Mouse (Mus musculus) small intestine, adult 2 months (tissue): ENCODE data around the gene Nrd1. TPM values are rescaled to one million over a fixed set of nuclear protein-coding genes. Genes with fewer than 3 reads are reported as not detected.

ENCODE experiments used
- H3K27ac ChIP-seq: fragments of 200-500 bp; 2 replicates; pipeline ENCODE4 v1.5.1; 2012; ENCODE audit warnings: low read depth, low read length, control low read depth, inconsistent platforms; ENCODE audit not compliant: insufficient read depth
- H3K27me3 ChIP-seq: fragments of 200-500 bp; 2 replicates; pipeline ENCODE4 v1.6.1; 2012; ENCODE audit warnings: mild to moderate bottlenecking, moderate library complexity, low read length, inconsistent platforms; ENCODE audit not compliant: control insufficient read depth, insufficient read depth
- H3K36me3 ChIP-seq: fragments of 200-500 bp; 2 replicates; pipeline ENCODE4 v1.6.1; 2012; ENCODE audit warnings: mild to moderate bottlenecking, low read length, control low read depth, inconsistent platforms; ENCODE audit not compliant: control insufficient read depth, insufficient read depth
- H3K4me1 ChIP-seq: fragments of 200-500 bp; 2 replicates; pipeline ENCODE4 v1.6.1; 2012; ENCODE audit warnings: low read length, inconsistent platforms, mixed read lengths; ENCODE audit not compliant: control insufficient read depth, insufficient read depth, insufficient read length
- H3K4me3 ChIP-seq: fragments of 200-500 bp; 2 replicates; pipeline ENCODE4 v1.5.1; 2012; ENCODE audit warnings: low read depth, mild to moderate bottlenecking, control low read depth, inconsistent platforms, low read length, moderate library complexity
- CTCF ChIP-seq: fragments of 200-500 bp; IDR thresholded peaks from 2 replicates; pipeline ENCODE4 v1.5.1; 2012; ENCODE audit warnings: low read depth, mild to moderate bottlenecking, control low read depth, inconsistent platforms, low read length, moderate library complexity, mixed read lengths; ENCODE audit not compliant: insufficient replicate concordance, insufficient read length; ENCODE audit errors: extremely low read depth
- POLR2A ChIP-seq: fragments of 200-500 bp; IDR thresholded peaks from 2 replicates; pipeline ENCODE4 v1.6.1; 2012; ENCODE audit warnings: low read depth, mild to moderate bottlenecking, control low read depth, inconsistent platforms, low read length, moderate library complexity
- WGBS: fragments of 180-500 bp; shearing (Covaris S2); methylation state at CpG from one replicate; pipeline ENCODE4 v1.1.7; 2018; 5-methylcytosine and 5-hydroxymethylcytosine counted together
- polyA plus RNA-seq: library from polyadenylated mRNA; depleted of rRNA; stranded (reverse); fragments of >200 nt; gene quantifications from 2 replicates; pipeline ENCODE4 v1.2.3, GENCODE M21; 2012

Nrd1 gene
- polyA plus RNA-seq, 1 experiment: 9.1 TPM

DNA sequence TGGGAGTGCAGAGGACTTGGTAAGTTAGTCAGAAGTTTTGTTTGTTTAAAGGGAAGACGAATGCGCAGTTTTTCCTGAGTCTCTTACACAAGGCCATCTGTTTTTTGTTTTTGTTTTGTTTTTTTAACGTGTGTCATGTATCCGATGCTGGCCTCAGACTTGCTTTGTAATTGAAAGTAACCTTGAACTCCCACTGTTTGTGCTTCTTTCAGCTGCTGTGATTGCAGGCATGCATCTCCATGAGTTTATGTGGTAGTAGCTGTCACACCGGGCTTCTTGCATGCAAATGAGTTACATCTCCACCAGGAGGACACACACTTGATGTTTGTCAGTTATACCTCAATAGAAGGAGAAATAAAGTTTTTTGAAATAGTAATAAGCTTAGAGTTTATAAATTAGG lies 43.3 kb downstream of the Nrd1 start:
- no peak overlapping the region for H3K4me3 ChIP-seq
- no peak overlapping the region for H3K27ac ChIP-seq
- 78% methylated on average over 5 of the region's 5 CpGs for WGBS
- no peaks in the 10 kb centered on the region for H3K4me1 ChIP-seq
- TF ChIP-seq POLR2A (no peak), CTCF (no peak)
- no peaks in the 10 kb centered on the region for H3K27me3 ChIP-seq
- peaks cover 63% of the 10 kb centered on the region for H3K36me3 ChIP-seq

GRCm38 (mm10) chr4:109048258-109048657 lies 47.8 kb downstream of the Nrd1 start:
- Histone ChIP-seq H3K4me3 (no peak overlapping the region), H3K27ac (no peak overlapping the region), H3K27me3 (no peaks in the 10 kb centered on the region), H3K36me3 (peaks cover 53% of the 10 kb centered on the region), H3K4me1 (no peaks in the 10 kb centered on the region)
- TF ChIP-seq CTCF (no peak), POLR2A (no peak)
- 70% methylated on average over 4 of the region's 4 CpGs for WGBS

GRCm38 (mm10) chr4:109052282-109052681 lies 51.8 kb downstream of the Nrd1 start:
- no peaks in the 10 kb centered on the region for H3K4me1 ChIP-seq
- no peak overlapping the region for H3K4me3 ChIP-seq
- WGBS: 75% methylated on average over 1 of the region's 1 CpGs
- H3K27me3 ChIP-seq: no peaks in the 10 kb centered on the region
- peaks cover 51% of the 10 kb centered on the region for H3K36me3 ChIP-seq
- H3K27ac ChIP-seq: no peak overlapping the region
- TF ChIP-seq CTCF (no peak), POLR2A (no peak)

DNA sequence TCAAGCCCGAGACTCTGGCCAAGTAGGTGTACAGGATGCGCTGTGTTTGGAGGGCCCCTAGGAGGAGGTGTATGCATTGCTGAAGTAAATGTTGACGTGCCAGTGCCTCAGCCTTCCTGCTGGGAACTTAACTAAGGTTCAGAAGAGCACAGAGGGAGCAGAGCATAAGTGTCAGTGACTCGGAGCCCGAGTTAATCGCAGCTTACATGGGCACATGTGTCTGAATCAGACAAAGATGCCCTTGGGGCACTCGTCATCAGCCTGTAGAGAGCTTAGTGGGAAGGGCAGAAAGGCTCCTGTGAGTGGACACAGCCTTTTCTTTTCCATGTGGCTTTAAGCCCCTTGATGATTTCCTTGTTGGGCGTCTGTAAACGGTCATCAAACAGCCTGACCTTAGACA lies 53.5 kb downstream of the Nrd1 start:
- Histone ChIP-seq H3K4me1 (no peaks in the 10 kb centered on the region), H3K27ac (no peak overlapping the region), H3K4me3 (no peak overlapping the region), H3K36me3 (peaks cover 59% of the 10 kb centered on the region), H3K27me3 (no peaks in the 10 kb centered on the region)
- TF ChIP-seq POLR2A (no peak), CTCF (no peak)
- 91% methylated on average over 9 of the region's 9 CpGs for WGBS

- no peak overlapping the region for H3K27ac ChIP-seq
- 85% methylated on average over 7 of the region's 7 CpGs for WGBS
- H3K4me1 ChIP-seq: no peaks in the 10 kb centered on the region
- H3K36me3 ChIP-seq: peaks cover 66% of the 10 kb centered on the region
- TF ChIP-seq POLR2A (no peak), CTCF (no peak)
- H3K4me3 ChIP-seq: no peak overlapping the region
- H3K27me3 ChIP-seq: no peaks in the 10 kb centered on the region
Measured at GRCm38 (mm10) chr4:109056351-109056750, 55.9 kb downstream of the Nrd1 start.

DNA sequence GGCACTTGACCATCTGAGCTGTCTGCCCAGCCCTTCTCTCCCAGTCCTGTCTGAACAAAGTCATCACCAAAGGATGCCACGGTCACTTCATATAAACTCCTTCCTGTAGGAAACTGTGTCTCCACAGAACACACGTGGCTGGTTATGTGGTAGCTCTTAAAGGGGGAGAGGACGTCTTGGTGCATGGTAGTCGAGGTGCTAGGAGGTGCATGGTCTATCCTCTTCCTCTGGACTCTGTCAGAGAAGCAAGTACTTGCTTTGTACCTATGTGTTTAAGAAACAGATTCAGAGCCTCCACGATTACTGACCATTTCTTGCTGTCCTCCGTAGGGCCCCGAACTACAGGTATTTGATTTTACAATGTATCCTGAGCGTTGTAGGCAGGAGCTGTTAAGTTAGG lies 57.2 kb downstream of the Nrd1 start:
- Histone ChIP-seq H3K27ac (no peak overlapping the region), H3K4me1 (no peaks in the 10 kb centered on the region), H3K4me3 (no peak overlapping the region), H3K27me3 (no peaks in the 10 kb centered on the region), H3K36me3 (peaks cover 72% of the 10 kb centered on the region)
- TF ChIP-seq CTCF (no peak), POLR2A (no peak)
- WGBS: 94% methylated on average over 8 of the region's 8 CpGs

DNA sequence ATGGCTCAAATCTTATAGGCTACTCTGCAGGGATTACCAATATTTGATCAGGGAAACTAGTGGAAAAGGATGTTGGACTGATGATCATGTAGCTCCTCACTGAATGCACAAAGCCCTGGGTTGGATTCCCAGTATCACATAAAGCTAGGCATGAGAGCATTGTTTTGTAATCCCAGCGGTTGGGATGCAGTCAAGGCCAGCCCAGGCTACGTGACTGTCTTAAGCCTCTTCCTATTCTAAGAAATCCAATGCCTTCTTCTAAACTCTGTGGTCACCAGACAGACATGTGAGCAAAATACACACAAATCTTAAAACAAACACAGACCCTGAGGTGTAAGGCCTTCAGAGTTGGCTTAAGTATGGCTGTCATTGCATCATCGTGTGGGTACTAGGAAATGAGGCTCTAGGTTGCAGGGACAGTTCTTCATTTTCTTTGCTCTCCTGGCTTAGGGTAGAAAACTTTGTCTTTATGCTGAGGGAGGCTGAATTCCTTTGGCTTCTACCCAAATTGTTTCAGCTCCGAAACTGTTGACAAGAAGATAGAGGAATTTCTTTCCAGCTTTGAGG lies 58.9 kb downstream of the Nrd1 start:
- 78% methylated on average over 4 of the region's 4 CpGs for WGBS
- Histone ChIP-seq H3K4me3 (no peak overlapping the region), H3K36me3 (peaks cover 79% of the 10 kb centered on the region)

DNA sequence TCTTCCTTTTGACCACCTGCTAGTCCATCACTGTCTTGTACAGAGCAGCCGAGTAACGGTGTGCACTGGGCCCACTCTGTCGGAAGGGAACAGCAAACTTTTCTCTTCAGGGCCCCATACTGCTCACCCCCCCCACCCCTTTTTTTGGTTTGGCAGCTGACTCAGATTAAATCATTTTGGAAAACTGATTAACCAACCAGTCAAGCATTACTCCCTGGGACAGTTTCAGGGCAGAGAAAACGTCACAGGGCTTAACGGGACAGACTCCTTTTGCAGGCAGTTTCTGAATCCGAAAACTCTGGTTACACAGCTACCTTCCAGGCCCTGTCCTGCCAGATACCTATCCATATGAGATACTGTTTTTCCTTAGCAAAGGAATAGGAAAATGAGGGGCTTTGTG lies 64.5 kb downstream of the Nrd1 start:
- 82% methylated on average over 6 of the region's 6 CpGs for WGBS
- no peak overlapping the region for H3K4me3 ChIP-seq
- no peaks in the 10 kb centered on the region for H3K4me1 ChIP-seq
- TF ChIP-seq POLR2A (no peak), CTCF (no peak)
- H3K27me3 ChIP-seq: no peaks in the 10 kb centered on the region
- no peak overlapping the region for H3K27ac ChIP-seq
- H3K36me3 ChIP-seq: peaks cover 77% of the 10 kb centered on the region

More for the DNA sequence above, 58.9 kb downstream of the Nrd1 start:
- TF ChIP-seq POLR2A (no peak), CTCF (no peak)
- Histone ChIP-seq H3K4me1 (no peaks in the 10 kb centered on the region), H3K27me3 (no peaks in the 10 kb centered on the region), H3K27ac (no peak overlapping the region)
